In genomic region chr4:136557638-136558037, GRCm38 (mm10) we compare ENCODE assay signal across 26 mouse cellular contexts. TPM values are rescaled to one million over a fixed set of nuclear protein-coding genes. Genes with fewer than 3 reads are reported as not detected.
"Had no signal": no experiment of that assay in that cellular context is flagged by ENCODE, and none has a peak within 500 bp of the region (broad histone marks: within the 10 kb centered on the region; RNA-seq: fewer than 3 reads in every experiment).

No protein-coding gene starts in this region.

- ATAC-seq: liver, postnatal 0 days; lung, postnatal 0 days; midbrain, embryonic 13.5 days; midbrain, embryonic 15.5 days had no signal

- H3K27ac ChIP-seq: lung, embryonic 15.5 days; macrophage; midbrain, embryonic 13.5 days; midbrain, embryonic 15.5 days; neural tube, embryonic 12.5 days had no signal

- H3K9ac ChIP-seq: liver, postnatal 0 days; lung, embryonic 15.5 days; midbrain, embryonic 13.5 days; midbrain, embryonic 15.5 days; neural tube, embryonic 12.5 days had no signal

- H3K4me3 ChIP-seq: lung, embryonic 15.5 days; megakaryocyte, embryonic 14.5 days; midbrain, embryonic 13.5 days; midbrain, embryonic 15.5 days; neural tube, embryonic 12.5 days had no signal

- DNase-seq: liver, postnatal 0 days; lung, adult 2 months; lung, postnatal 14 days; lung, postnatal 36 days; right cerebral cortex, postnatal 14 days; spleen, adult 18-20 months; thymus, adult 18-20 months; thymus, postnatal 14 days; thymus, postnatal 4 days had no signal

- H3K27me3 ChIP-seq: lung, embryonic 15.5 days; megakaryocyte, embryonic 14.5 days; midbrain, embryonic 13.5 days; midbrain, embryonic 15.5 days; neural tube, embryonic 12.5 days had no signal

- H3K4me2 ChIP-seq: lung, embryonic 15.5 days; midbrain, embryonic 11.5 days; midbrain, embryonic 13.5 days; midbrain, embryonic 15.5 days; neural tube, embryonic 12.5 days had no signal

- H3K9me3 ChIP-seq: lung, embryonic 15.5 days; megakaryocyte, embryonic 14.5 days; midbrain, embryonic 13.5 days; midbrain, embryonic 15.5 days; neural tube, embryonic 12.5 days had no signal

- H3K4me1 ChIP-seq: midbrain, embryonic 13.5 days; neural tube, embryonic 12.5 days had no signal

RNA-seq across cellular contexts. Expression of gene Tex46, which starts 52.6 kb away (rescaled TPM):
- total RNA-seq: megakaryocyte progenitor cell, adult 5-6 weeks; midbrain, postnatal 0 days; monocyte, adult 5-6 weeks; neutrophil, adult 5-6 weeks had no signal
- polyA plus RNA-seq: liver, postnatal 0 days; lung, adult 2 months; lung, embryonic 15.5 days; lung, postnatal 0 days; macrophage; midbrain, embryonic 11.5 days; midbrain, embryonic 13.5 days; midbrain, embryonic 15.5 days; midbrain, postnatal 0 days; neural tube, embryonic 12.5 days; neural tube, embryonic 14.5 days; stomach, embryonic 14.5 days; stomach, embryonic 16.5 days; thymus, postnatal 0 days; urinary bladder, adult 2 months had no signal
